8 mouse cellular contexts compared by ENCODE assay signal in genomic region chrX:36796163-36796581, GRCm38 (mm10). TPM values are rescaled to one million over a fixed set of nuclear protein-coding genes. Genes with fewer than 3 reads are reported as not detected.
A peak's percentile ranks its signal among the peaks of the same experiment; 100 is the strongest.
DNase-seq lines count a peak whose midpoint lies in the region; ATAC-seq and TF ChIP-seq lines count a peak whose summit lies in the region.

No protein-coding gene starts in this region.

- 12% methylated on average over 41 of the region's 41 CpGs for WGBS in hindbrain, embryonic 10.5 days
- whole genome bisulfite sequencing in lung, postnatal 0 days: 27% methylated on average over 11 of the region's 41 CpGs

- peak overlapping the region; percentile 92 for H3K9ac ChIP-seq in ES-E14 (ENCODE audit: insufficient read depth, low read depth, low read length, poor library complexity, severe bottlenecking)
- H3K9ac ChIP-seq in lung, postnatal 0 days (replicated peaks; ENCODE audit: low read depth): peak overlapping the region; percentile 77

- DNase-seq in ES-E14 (ENCODE audit: low read depth, low spot score): no peak
- DNase-seq in cerebellum, adult 8-10 months: peak; percentile 78
- peak; percentile 78 for DNase-seq in hindbrain, embryonic 10.5 days (ENCODE audit: low spot score)
- DNase-seq in layer of hippocampus, postnatal 10 days (ENCODE audit: low spot score in 2 of 2): peak; percentile 78 to 89
- peak; percentile 82 for DNase-seq in lung, postnatal 0 days (ENCODE audit: low spot score)
- DNase-seq in ovary, postnatal 10 days (ENCODE audit: low spot score): peak; percentile 60
- DNase-seq in thymus, postnatal 0 days (ENCODE audit: low spot score): peak; percentile 81

- in situ Hi-C loops in ES-E14 (cut with MboI; ENCODE audit: low sequenced_read_pairs in 2 of 2, unreplicated experiment in 2 of 2): no loop called here

- peak; percentile 87 for TF ChIP-seq CTCF in lung, postnatal 0 days (IDR thresholded peaks at IDR 0.05)

- H3K9me3 ChIP-seq in ES-E14 (ENCODE audit: control insufficient read depth, insufficient read depth, low read depth, low read length): no peaks in the 10 kb centered on the region
- no peaks in the 10 kb centered on the region; the same call in 1 of the 2 replicates for H3K9me3 ChIP-seq in hindbrain, embryonic 10.5 days
- H3K9me3 ChIP-seq in lung, postnatal 0 days (ENCODE audit: low read length): no peaks in the 10 kb centered on the region

- H3K4me3 ChIP-seq in ES-E14 (ENCODE audit: insufficient read depth in 1 of 2, low read depth in 1 of 2, low read length in 2 of 2, poor library complexity in 1 of 2, severe bottlenecking in 1 of 2): peak overlapping the region; percentile 90 to 94
- peak overlapping the region; percentile 67 for H3K4me3 ChIP-seq in hindbrain, embryonic 10.5 days
- peak overlapping the region; percentile 60 for H3K4me3 ChIP-seq in lung, postnatal 0 days (ENCODE audit: low read depth, low read length)

- H3K4me1 ChIP-seq in ES-E14 (ENCODE audit: control insufficient read depth in 2 of 2, insufficient read depth in 2 of 2, low read length in 2 of 2, poor library complexity in 1 of 2): peaks cover 0 to 2% of the 10 kb centered on the region in 2 experiments; a peak in 1 of 4 replicates
- 0 out of 2 replicates have a peak, but pooled peaks cover 4% of the 10 kb centered on the region for H3K4me1 ChIP-seq in hindbrain, embryonic 10.5 days (replicated peaks)
- H3K4me1 ChIP-seq in lung, postnatal 0 days (ENCODE audit: insufficient read depth, low read depth, low read length): no peaks in the 10 kb centered on the region

- H3K27me3 ChIP-seq in hindbrain, embryonic 10.5 days (ENCODE audit: insufficient read depth, poor library complexity, severe bottlenecking): no peaks in the 10 kb centered on the region
- no peaks in the 10 kb centered on the region for H3K27me3 ChIP-seq in lung, postnatal 0 days (replicated peaks; ENCODE audit: insufficient read depth, low read length)

- H3K27ac ChIP-seq in ES-E14 (ENCODE audit: insufficient read depth, low read depth, low read length, poor library complexity, severe bottlenecking): peak overlapping the region; percentile 86
- peak overlapping the region; percentile 91 for H3K27ac ChIP-seq in hindbrain, embryonic 10.5 days
- H3K27ac ChIP-seq in lung, postnatal 0 days (ENCODE audit: low read length): peak overlapping the region; percentile 92

- ATAC-seq in frontal cortex, adult (ENCODE audit: low TSS enrichment): peak; percentile 85
- peak; percentile 89 for ATAC-seq in lung, postnatal 0 days

- peaks cover 16% of the 10 kb centered on the region for H3K36me3 ChIP-seq in ES-E14 (ENCODE audit: control insufficient read depth, insufficient read depth, low read length, poor library complexity, severe bottlenecking)
- H3K36me3 ChIP-seq in hindbrain, embryonic 10.5 days: peaks cover 12% of the 10 kb centered on the region
- H3K36me3 ChIP-seq in lung, postnatal 0 days (ENCODE audit: insufficient read depth, low read length): no peaks in the 10 kb centered on the region

- no peak for TF ChIP-seq EP300 in lung, postnatal 0 days (IDR thresholded peaks at IDR 0.05)

- H3K4me2 ChIP-seq in lung, postnatal 0 days (replicated peaks; ENCODE audit: low read depth, low read length): peak overlapping the region; percentile 58

TF ChIP-seq in ES-E14, 5 proteins besides CTCF, POLR2A, EP300 and RAD21:
- peak; percentile 43; the same call in 1 of the 2 replicates for TF ChIP-seq HCFC1 (IDR thresholded peaks at IDR 0.05; ENCODE audit: borderline replicate concordance, insufficient read depth, low read length)
- no peak for TF ChIP-seq ZC3H11A (IDR thresholded peaks at IDR 0.05; ENCODE audit: borderline replicate concordance, low read depth, low read length)
- TF ChIP-seq CHD2 (IDR thresholded peaks at IDR 0.05; ENCODE audit: low read depth, low read length): no peak
- TF ChIP-seq ZNF384 (IDR thresholded peaks at IDR 0.05; ENCODE audit: low read depth, low read length): no peak
- no peak for TF ChIP-seq MAFK (IDR thresholded peaks at IDR 0.05; ENCODE audit: insufficient read depth, low read depth, low read length)

RNA-seq across cellular contexts. Expression of gene Slc25a5, which starts 0.7 kb away (rescaled TPM):
- total RNA-seq in ES-E14 (2012; rRNA removed): 557 and 605 TPM in 2 replicates
- polyA plus RNA-seq in hindbrain, embryonic 10.5 days (2016; fragmentation: Nextera tagmentation; extraction: Ambion mirVana): 803 and 848 TPM in 2 replicates
- total RNA-seq in layer of hippocampus, postnatal 10 days (2021): 100 to 1,000 TPM; 343 to 357 TPM
- polyA plus RNA-seq in lung, postnatal 0 days (2015; fragmentation: Nextera tagmentation; extraction: Ambion mirVana): 576 and 678 TPM in 2 replicates
- 1,172 and 1,231 TPM in 2 replicates for polyA plus RNA-seq in thymus, postnatal 0 days (2015; fragmentation: Nextera tagmentation; extraction: Ambion mirVana)

RNA-seq across cellular contexts. Expression of gene Slc25a43, which starts 52.7 kb away (rescaled TPM):
- total RNA-seq in ES-E14 (2012; rRNA removed): 2.1 and 3.1 TPM in 2 replicates
- 0.96 and 1.4 TPM in 2 replicates for polyA plus RNA-seq in hindbrain, embryonic 10.5 days (2016; fragmentation: Nextera tagmentation; extraction: Ambion mirVana)
- total RNA-seq in layer of hippocampus, postnatal 10 days (2021): under 1 TPM; 0.40 to 0.64 TPM
- polyA plus RNA-seq in lung, postnatal 0 days (2015; fragmentation: Nextera tagmentation; extraction: Ambion mirVana): 2.1 and 2.6 TPM in 2 replicates
- polyA plus RNA-seq in thymus, postnatal 0 days (2015; fragmentation: Nextera tagmentation; extraction: Ambion mirVana): 1.5 and 2.7 TPM in 2 replicates
